Mouse (Mus musculus) megakaryocyte-erythroid progenitor cell, adult 5-6 weeks (primary cell): ENCODE data around the gene Nelfe. TPM values are rescaled to one million over a fixed set of nuclear protein-coding genes. Genes with fewer than 3 reads are reported as not detected.
"Not testable (repeated sequence)": the region's sequence is repeated elsewhere in the genome, so short reads cannot be mapped to it uniquely, and the experiment has no call there.

ENCODE experiments used
- ATAC-seq: replicated peaks from 2 replicates; pipeline ENCODE4 v1.8.0; 2016; ENCODE audit warnings: mild to moderate bottlenecking, inconsistent platforms; ENCODE audit not compliant: severe bottlenecking, poor library complexity, low FRiP score, low TSS enrichment
- total RNA-seq, 2 experiments: library from RNA; stranded (forward) in 1 of 2; stranded (reverse) in 1 of 2; fragments of 200-1000, 215-1000 nt in 1 of 2; fragments of >200 nt in 1 of 2; fragmentation: Nextera tagmentation in 1 of 2; gene quantifications; 2 replicates each; pipeline ENCODE4 v1.2.3; 2014 to 2017

Nelfe gene
- total RNA-seq, 2 experiments from 2014 or later = 29.6 to 64.1 TPM

DNA sequence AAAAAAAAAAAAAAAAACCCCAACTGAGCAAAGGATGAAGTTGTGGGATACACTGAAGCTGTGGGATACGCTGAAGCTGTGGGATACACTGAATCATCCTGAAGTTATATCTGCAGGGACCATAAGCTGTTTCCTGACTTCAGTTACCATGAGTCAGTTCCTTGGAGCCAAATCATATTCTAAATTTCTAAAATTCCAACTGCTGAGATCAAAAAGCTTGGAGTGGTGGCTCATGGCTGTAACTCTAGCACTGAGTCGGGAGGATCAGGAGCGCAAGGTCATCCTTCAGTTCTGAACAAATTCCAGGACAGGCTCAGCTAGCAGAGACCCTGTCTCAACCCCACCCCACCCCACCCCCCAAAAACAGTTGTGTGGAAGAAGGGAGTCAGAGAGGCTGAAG is 35.4 kb downstream of the Nelfe start:
- no peak for ATAC-seq

DNA sequence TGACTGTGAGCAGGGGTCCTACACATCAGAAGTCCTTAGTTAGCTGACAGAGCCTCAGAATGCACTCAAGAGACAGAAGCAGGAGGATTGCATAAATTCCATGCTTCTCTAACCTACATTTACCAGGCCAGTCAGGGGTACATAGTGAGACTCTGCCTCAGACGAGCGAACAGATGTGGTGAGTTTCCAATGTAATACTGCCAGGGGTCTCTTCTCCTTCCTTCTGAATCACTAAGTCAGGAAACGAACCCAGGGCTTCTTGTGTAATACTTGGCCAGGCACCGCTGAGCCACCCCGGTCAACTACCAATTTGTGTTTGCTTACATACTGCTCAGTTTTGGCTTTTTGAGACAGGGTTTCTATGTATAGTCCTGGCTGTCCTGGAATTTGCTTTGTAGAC is 37.8 kb downstream of the Nelfe start:
- no peak for ATAC-seq

DNA sequence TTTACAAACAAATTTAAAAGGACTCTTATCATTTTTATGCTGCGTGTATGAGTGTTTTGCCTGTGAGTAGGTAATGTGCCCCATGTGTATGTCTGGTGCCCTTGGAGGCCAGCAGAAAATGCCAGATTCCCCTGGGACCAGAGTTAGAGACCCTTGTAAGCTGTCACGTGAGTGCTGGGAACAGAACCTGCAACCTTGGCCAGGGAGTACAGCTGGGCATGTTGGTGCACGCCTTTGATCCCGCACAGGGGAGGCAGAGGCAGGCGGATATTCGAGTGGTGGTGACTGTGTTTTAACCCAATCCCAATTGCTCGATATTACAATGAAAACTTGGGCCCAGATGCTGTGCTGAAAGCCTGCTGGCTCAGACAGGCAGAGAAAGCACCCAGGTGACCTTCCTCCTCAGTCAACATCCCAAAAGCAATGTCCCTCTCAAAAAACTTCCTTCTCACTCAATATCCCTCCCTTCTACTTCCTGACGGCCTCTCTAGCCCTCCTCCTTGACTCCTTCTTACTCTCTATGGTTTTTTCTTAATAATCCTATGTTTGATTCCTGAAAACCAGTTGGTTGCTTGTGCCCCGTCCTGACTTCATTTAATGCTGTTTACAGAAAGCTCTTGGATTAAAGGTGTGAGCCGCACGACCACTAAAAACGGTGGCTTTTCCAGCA is 40.0 kb downstream of the Nelfe start:
- no peak for ATAC-seq

DNA sequence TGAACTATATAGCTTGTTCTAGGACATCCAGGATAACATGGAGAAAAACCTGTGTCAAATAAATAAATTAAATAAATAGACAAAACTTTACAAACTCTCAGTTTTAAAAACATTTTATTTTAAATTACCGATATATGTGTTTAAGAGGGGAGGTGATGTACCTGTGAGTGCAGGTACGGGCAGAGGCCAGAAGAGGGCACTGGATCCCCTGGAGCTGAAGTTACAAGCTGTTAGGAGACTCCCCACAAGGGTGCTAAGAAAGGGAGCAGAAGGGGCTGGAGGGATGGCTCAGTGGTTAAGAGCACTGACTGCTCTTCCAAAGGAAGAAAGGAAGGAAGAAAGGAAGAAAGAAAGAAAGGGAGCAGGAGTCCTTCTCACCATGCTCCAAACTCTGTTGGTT is 41.2 kb downstream of the Nelfe start:
- ATAC-seq = no peak

DNA sequence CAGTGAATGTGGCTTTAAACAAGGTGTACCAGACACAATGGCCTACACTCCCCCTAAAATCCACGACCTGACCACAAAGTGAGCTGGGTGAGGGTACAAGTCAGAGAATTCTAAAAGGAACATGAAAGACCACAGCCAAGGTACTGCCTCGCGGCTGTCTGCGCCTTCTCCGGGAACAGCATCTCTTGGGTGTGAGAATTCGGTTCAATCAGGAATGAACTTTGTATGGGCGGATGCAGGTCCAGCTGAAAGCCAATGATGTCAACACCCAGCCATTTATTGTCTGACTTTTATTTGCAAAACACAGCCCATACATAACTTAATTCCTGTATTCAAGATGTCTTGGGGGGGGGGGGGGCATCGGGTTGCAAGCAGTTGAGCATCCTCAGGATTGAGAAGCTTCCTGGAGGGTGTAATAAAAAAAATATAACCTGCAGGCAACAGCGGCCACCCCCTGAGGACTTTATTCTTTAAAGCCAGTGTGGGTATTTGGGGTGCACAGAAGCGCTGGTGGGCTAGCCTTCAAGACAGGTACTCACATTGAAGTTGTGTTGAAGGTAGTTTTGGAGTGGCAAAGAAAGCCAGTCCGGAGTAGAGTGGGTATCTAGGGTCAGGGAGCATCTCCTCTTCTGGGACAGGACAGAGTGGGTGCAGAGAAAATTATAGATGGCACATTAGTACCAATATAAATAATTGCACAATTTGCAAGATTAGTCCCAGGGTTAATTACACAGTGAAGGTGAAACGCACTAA is 43.1 kb downstream of the Nelfe start:
- no peak for ATAC-seq

DNA sequence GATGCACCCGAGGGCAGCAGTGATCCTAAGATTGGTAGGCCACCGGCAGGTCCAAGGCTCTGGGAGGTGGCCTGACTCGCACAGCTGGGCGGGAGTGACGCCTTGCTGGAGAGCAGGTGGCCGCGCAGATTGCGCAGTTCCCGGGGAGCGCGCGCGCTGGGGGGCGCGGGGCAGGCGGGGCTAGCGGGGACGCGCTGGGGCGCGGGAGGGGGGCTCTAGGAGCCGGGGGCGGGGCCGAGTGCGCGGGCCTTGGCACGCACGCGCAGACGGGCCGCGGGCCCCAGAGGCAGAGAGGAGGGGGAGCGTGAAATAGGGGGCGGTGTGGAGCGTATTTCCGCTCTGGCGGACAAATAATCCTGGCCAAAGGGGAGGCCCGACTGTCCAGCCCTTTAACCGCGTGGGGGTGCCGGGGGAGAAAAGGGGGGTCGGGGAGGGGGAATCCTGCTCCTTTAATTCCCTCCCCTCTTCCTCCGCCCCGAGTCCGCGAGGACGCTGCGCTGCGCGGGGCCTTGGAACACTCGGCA is 43.9 kb downstream of the Nelfe start:
- peak; percentile 70 for ATAC-seq

DNA sequence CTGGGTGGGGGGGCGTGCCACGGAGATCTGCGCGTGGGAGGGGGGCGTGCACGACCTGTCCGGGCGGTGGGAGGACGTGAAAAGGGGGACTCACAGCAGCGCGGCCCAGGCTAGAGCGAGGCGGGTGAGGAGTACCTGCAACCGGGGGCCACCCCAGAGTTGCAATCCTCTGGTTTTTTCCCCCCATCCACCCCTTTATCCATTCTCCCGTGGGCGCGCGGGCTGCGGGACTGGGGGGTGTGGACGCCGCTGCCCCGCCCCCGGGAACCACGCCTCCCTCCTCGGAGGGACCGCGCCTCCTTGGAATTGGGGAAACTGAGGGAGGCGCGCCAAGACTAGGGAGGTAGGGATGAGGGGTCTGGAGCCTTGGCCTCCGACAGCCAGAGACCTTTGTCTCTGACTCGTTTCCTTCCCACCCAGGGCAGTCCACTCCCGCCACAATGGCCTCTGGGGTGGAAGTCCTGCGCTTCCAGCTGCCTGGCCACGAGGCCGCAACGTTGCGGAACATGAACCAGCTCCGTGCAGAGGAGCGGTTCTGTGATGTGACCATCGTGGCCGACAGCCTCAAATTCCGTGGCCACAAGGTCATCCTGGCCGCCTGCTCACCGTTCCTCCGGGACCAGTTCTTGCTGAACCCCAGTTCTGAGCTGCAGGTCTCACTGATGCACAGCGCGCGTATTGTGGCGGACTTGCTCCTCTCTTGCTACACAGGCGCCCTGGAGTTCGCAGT is 44.8 kb downstream of the Nelfe start:
- no peak for ATAC-seq

DNA sequence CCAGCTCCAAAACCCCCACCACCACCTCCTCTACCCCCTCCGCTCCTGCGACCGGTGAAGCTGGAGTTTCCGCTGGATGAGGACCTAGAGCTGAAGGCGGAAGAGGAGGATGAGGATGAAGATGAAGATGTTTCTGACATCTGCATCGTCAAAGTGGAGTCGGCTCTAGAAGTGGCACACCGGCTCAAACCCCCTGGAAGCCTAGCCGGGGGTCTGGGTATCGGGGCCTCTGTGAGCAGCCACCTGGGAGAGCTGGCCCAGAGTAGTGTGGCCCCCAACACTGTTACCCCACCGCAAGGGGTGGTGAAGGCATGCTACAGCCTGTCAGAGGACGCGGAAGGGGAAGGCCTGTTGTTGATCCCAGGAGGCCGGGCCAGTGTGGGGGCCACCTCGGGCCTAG is 45.5 kb downstream of the Nelfe start:
- no peak for ATAC-seq

DNA sequence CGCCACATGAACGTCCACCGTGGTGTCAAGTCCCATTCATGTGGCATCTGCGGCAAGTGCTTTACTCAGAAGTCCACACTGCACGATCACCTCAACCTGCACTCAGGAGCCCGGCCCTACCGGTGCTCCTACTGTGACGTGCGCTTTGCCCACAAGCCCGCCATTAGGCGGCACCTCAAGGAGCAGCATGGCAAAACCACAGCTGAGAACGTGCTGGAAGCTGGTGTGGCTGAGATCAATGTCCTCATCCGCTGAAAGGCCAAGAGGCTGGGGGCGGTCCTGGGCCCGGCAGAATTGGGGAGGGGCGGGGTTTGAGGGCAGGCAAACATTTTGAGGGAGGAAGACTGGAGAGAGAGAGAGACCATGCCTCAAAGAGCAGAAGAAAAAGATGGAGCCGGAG is 46.2 kb downstream of the Nelfe start:
- no peak for ATAC-seq

DNA sequence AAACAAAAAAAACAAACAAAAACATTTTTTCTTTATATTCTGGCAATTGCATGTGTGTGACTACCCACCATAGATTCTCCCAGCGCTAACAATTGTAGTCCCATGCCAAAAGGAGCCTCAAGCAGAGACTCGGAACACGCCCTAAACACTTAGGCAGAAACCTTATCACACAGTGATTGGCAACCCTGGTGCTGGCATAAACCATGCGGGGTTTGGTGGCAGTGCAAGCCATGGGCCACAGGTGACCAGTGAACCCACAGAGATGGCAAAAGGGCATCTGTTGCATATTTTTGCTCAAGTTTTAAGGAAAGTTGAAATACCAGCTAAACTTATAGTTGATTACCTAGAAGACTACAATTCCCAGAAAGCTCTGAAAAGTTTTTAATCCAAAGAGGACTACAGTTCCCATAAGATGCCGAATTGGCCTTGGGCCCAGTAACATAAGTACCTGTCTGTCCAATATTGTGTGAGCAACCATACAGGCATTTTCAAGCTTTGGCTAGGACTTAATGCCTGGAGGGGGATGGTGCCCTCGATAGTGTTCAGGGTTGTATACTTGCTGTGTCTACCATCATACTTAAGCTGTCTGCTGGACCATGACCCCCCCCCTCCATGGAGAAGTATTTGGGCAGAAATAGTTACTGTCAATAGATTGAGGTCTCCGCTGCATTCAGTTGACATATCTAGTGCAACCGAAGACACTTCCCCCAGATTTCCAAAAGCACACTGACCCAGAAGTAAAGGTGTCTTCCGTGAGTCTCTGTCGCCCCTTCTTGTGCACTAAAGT is 47.4 kb downstream of the Nelfe start:
- peak; percentile 69 for ATAC-seq

DNA sequence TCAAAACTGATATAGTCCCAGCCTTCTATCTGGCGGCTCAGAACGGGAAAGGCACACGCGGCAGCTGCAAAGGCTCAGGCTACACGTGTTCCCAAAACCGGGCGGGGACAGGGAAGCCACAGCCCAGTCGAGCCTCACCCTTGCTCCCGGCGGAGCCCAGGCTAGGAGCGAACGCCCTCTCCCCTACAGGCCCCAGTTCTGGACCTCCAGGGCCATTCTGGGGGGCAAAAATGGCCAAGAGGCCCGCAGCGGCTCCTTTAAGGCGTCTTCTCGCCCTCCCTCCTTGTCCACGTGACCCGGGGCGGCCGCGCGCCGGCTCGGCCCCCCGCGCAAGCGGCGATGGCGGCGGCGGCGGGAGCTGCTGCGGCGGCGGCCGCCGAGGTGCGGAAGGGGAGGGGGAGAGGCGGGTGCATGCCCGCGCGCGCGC is 48.0 kb downstream of the Nelfe start, which contains the start of the genes C2 and Ehmt2:
Gene C2 (minus strand): TSS at position 106 of the 427 bp plus-strand sequence.
Gene Ehmt2 (plus strand): TSS at position 310 of the 427 bp plus-strand sequence.
- ATAC-seq = peak; percentile 42

DNA sequence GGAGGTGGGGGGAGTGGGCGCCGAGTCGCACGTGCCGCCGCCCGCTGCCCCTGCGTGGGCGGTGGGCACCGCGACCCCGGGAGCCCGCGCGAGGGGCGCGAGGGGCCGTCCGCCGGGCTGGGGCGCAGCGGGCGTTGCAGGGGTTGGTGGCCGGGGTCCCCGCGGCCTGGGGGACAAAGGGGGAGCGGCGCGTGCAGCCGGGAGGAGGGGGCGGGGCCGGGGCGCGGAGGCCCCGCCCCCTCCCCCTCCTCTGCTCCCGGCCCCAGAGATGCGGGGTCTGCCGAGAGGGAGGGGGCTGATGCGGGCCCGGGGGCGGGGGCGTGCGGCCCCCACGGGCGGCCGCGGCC is 48.5 kb downstream of the Nelfe start:
- ATAC-seq = no peak

DNA sequence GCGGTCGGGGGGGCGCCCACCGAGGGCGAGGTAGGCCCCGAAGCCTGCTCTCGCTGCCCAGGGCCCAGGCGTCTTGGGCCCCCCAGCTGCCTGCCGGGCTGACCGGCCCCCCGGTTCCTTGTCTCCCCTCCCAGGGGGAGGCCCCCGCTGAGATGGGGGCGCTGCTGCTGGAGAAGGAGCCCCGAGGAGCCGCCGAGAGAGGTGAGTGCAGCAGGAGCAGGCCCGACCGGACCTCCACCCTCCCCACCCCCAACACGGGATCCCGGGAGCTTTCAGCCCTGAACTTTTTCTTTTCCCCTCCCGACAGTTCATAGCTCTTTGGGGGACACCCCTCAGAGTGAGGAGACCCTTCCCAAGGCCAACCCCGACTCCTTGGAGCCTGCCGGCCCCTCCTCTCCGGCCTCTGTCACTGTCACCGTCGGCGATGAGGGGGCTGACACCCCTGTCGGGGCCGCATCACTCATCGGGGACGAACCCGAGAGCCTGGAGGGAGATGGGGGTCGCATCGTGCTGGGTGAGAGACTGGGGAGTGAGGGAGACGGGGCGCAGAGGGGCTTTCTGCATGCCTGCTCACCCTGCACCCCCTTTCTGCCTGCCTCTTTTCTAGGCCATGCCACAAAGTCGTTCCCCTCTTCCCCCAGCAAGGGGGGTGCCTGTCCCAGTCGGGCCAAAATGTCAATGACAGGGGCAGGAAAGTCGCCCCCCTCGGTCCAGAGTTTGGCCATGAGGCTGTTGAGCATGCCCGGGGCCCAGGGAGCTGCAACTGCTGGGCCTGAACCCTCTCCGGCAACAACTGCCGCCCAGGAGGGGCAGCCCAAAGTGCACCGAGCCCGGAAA is 49.1 kb downstream of the Nelfe start:
- no peak for ATAC-seq

DNA sequence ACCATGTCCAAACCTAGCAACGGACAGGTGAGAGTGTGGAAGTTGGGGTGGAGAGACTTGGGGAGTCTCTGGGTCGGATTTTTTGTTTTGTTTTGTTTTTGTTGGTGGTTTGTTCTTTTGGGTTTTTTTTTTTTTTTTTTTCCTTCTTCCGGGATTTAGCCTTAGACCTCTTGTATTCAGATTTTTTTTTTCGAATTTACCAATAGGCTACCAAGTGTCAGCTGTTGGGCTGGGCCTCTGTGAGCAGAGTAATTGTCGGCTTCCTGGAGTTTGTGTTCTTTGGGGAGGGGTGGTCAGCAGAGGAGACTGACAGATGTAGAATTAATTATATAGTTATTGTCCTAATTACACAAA is 49.7 kb downstream of the Nelfe start:
- no peak for ATAC-seq

DNA sequence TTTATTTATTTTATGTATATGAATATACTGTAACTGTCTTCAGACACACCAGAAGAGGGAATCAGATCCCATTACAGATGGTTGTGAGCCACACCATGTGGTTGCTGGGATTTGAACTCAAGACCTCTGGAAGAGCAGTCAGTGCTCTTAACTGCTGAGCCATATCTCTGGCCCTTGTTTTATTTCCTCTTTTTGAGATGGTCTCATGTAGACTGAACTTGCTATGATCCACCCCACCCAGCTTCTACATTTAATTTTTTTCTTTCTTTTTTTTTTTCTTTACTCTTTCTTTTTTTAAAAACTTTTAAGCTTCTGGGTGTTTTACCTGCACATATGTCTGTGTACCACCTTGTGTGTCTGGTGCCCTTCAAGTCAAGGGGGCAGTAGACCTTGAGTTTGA is 50.6 kb downstream of the Nelfe start:
- not testable (repeated sequence) for ATAC-seq

DNA sequence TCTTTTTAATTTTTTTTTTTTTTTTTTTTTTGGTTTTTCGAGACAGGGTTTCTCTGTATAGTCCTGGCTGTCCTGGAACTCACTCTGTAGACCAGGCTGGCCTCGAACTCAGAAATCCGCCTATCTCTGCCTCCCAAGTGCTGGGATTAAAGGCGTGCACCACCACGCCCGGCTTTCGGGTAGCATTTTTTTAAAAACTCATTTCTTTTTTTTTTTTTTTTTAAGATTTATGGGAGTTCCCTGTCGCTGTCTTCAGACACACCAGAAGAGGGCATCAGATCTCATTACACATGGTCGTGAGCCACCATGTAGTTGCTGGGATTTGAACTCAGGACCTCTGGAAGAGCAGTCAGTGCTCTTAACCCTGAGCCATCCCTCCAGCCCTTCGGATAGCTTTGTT is 51.8 kb downstream of the Nelfe start:
- ATAC-seq = not testable (repeated sequence)

DNA sequence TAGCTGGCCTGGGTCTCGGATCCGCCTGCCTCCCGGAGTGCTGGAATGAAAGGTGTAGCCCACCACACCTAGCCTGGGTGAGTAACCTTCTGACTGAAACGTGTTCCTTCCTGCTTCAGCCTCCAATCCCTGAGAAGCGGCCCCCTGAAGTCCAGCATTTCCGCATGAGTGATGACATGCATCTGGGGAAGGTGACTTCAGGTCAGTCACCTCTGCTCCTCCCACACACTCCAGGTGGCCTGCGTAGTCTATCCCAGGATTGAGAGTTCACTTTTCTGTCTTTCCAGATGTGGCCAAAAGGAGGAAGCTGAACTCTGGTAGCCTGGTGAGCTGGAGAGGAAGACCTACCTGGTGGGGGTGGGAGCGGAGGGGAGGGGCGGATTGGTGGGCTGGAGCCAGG is 52.7 kb downstream of the Nelfe start:
- ATAC-seq = no peak
